Mouse (Mus musculus): ENCODE data around the gene Gpr4.

- TF ChIP-seq CTCF (conservative IDR thresholded peaks at IDR 0.05; ENCODE audit: low read length) (0 out of 2 replicates have a peak, but pooled peaks have one; percentile 7), POU5F1 (IDR thresholded peaks at IDR 0.05; ENCODE audit: borderline replicate concordance, low read length) (no peak), NANOG (IDR thresholded peaks at IDR 0.05; ENCODE audit: borderline replicate concordance, low read length) (no peak)
Measured at GRCm38 (mm10) chr7:19166990-19167389, 45.3 kb upstream of the Gpr4 start.

Data from E14TG2a.4 (cell line).